In the genomic region with DNA sequence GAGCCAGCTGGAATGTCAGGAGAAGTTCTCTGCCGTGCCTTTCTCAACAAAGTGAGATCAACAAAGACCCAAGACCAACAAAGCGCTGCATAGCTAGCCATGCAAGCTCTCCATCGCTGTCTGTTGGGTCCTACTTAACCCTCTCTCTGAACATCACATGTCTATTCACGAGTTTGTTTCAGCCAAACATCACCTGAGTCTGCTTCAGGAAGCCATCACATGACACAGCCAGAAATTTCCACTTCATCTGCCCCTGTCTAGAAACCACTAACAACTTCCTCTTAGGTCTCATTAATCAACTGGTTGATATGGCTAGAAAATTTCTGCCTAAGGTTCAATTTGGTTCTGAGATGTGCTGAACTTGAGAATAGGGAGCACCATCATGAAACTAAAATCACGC, we compare ENCODE assay signal across 13 mouse cellular contexts.
"Had no signal": no experiment of that assay in that cellular context is flagged by ENCODE, and none has a peak within 500 bp of the region (broad histone marks: within the 10 kb centered on the region; RNA-seq: fewer than 3 reads in every experiment).

No protein-coding gene starts in this region.

- H3K4me2 ChIP-seq: lung, embryonic 14.5 days; midbrain, embryonic 11.5 days; midbrain, embryonic 13.5 days; midbrain, embryonic 15.5 days; neural tube, embryonic 12.5 days had no signal

- ATAC-seq: midbrain, embryonic 13.5 days; midbrain, embryonic 15.5 days had no signal

- H3K4me3 ChIP-seq: midbrain, embryonic 13.5 days; midbrain, embryonic 15.5 days; neural tube, embryonic 12.5 days had no signal

- H3K27ac ChIP-seq: liver, embryonic 14.5 days; midbrain, embryonic 13.5 days; midbrain, embryonic 15.5 days; neural tube, embryonic 12.5 days had no signal

- H3K9ac ChIP-seq: liver, embryonic 14.5 days; lung, embryonic 14.5 days; midbrain, embryonic 13.5 days; midbrain, embryonic 15.5 days; neural tube, embryonic 12.5 days had no signal

- H3K27me3 ChIP-seq: midbrain, embryonic 13.5 days; midbrain, embryonic 15.5 days; neural tube, embryonic 12.5 days had no signal

- H3K4me1 ChIP-seq: midbrain, embryonic 13.5 days; midbrain, embryonic 15.5 days; neural tube, embryonic 12.5 days had no signal

- DNase-seq: lung, adult 18-20 months; lung, embryonic 14.5 days; lung, postnatal 10 days; lung, postnatal 4 days; right cerebral cortex, postnatal 14 days; thymus, adult 18-20 months; thymus, postnatal 14 days; thymus, postnatal 36 days had no signal

- H3K36me3 ChIP-seq: midbrain, embryonic 13.5 days; midbrain, embryonic 15.5 days; neural tube, embryonic 12.5 days had no signal

- H3K9me3 ChIP-seq: midbrain, embryonic 13.5 days; midbrain, embryonic 15.5 days; neural tube, embryonic 12.5 days had no signal
